Mouse (Mus musculus) E14TG2a.4 (cell line): ENCODE measurements around the gene Hint1.

Source experiments
- CTCF ChIP-seq: conservative IDR thresholded peaks from 2 replicates; pipeline ENCODE4 v1.5.1; 2014; ENCODE audit warnings: low read length
- NANOG ChIP-seq: IDR thresholded peaks from 2 replicates; pipeline ENCODE4 v1.6.1; 2014; ENCODE audit warnings: borderline replicate concordance, low read length, mixed read lengths
- POU5F1 ChIP-seq: IDR thresholded peaks from 2 replicates; pipeline ENCODE4 v1.6.1; 2014; ENCODE audit warnings: low read length, borderline replicate concordance

DNA sequence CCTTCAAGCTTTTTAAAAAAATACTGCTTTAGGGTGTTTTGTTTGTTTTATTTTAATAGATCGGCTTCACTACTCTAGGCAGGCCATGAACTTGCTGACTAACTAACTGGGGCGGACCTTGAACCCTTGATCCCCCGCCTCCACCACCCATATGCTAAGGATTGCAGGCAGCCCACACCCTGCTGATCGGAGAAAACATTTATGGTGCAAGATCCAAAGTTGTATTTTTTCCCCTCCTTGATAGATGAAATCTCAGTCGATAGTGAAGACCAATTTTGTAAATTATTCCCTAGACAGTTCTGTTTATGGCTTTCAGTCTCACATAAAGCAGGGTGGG is 834 bp downstream of the Hint1 start:
- no peak for TF ChIP-seq CTCF
- no peak for TF ChIP-seq NANOG
- TF ChIP-seq POU5F1: no peak
